8 mouse cellular contexts compared by ENCODE assay signal in the genomic region with DNA sequence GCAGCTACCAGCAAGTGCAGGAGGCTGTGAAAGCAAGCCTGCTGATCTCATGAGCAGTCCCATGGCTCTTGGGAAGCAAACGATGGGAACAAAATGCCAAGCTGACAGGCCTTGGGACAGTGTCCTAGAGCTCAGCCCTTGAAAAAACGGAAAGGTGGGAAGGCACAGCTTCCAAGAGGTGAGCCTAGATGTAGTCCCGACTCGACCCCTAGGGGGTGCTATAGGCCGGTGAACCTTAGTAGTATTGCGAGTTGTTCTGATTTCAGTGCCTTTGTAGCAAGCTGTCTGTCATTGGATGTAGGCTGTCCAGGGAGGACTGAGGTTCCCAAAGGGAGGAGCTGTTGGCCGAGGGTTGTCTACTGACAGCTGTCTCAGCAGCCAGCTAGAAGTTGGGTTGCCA. TPM values are rescaled to one million over a fixed set of nuclear protein-coding genes. Genes with fewer than 3 reads are reported as not detected.
DNase-seq lines count a peak whose midpoint lies in the region; ATAC-seq lines count a peak whose summit lies in the region.

No protein-coding gene starts in this region.

- H3K4me2 ChIP-seq in forebrain, embryonic 11.5 days (ENCODE audit: low read depth, low read length, severe bottlenecking): no peak overlapping the region
- H3K4me2 ChIP-seq in forebrain, embryonic 12.5 days: no peak overlapping the region

- H3K36me3 ChIP-seq in forebrain, embryonic 11.5 days (ENCODE audit: control insufficient read depth, insufficient read depth, low read length): no peaks in the 10 kb centered on the region
- no peaks in the 10 kb centered on the region for H3K36me3 ChIP-seq in forebrain, embryonic 12.5 days (replicated peaks)

- ATAC-seq in forebrain, embryonic 11.5 days (replicated peaks; ENCODE audit: low FRiP score): peak; percentile 30; the same call in 1 of the 2 replicates
- no peak for ATAC-seq in forebrain, embryonic 12.5 days (ENCODE audit: low FRiP score)
- peak; percentile 83 for ATAC-seq in megakaryocyte-erythroid progenitor cell, adult 5-6 weeks (replicated peaks; ENCODE audit: low FRiP score, low TSS enrichment, poor library complexity, severe bottlenecking)

- peak; percentile 84 for DNase-seq in forebrain, embryonic 11.5 days (ENCODE audit: low spot score)
- DNase-seq in adrenal gland, postnatal 14 days: peak; percentile 85
- DNase-seq in embryo, embryonic 9.5 days (ENCODE audit: extremely low spot score): peak; percentile 68
- DNase-seq in heart, postnatal 10 days: peak; percentile 66 to 84
- peak; percentile 89 to 97 for DNase-seq in layer of hippocampus, postnatal 25 days (ENCODE audit: extremely low spot score in 1 of 2, low spot score in 1 of 2)
- peak; percentile 46 to 80 for DNase-seq in spleen, postnatal 4 days (ENCODE audit: low spot score in 2 of 2)

- no peaks in the 10 kb centered on the region for H3K27me3 ChIP-seq in forebrain, embryonic 11.5 days (ENCODE audit: control insufficient read depth, insufficient read depth, low read length)
- no peaks in the 10 kb centered on the region for H3K27me3 ChIP-seq in forebrain, embryonic 12.5 days

- no peaks in the 10 kb centered on the region for H3K4me1 ChIP-seq in forebrain, embryonic 11.5 days (replicated peaks; ENCODE audit: control insufficient read depth, insufficient read depth, low read length)
- peaks cover 8% of the 10 kb centered on the region for H3K4me1 ChIP-seq in forebrain, embryonic 12.5 days

- no peak overlapping the region for H3K4me3 ChIP-seq in forebrain, embryonic 11.5 days (ENCODE audit: low read depth, low read length)
- no peak overlapping the region for H3K4me3 ChIP-seq in forebrain, embryonic 12.5 days (replicated peaks)

- WGBS in forebrain, embryonic 11.5 days: 12% methylated on average over 7 of the region's 7 CpGs
- whole genome bisulfite sequencing in forebrain, embryonic 12.5 days: 16% methylated on average over 7 of the region's 7 CpGs

- H3K27ac ChIP-seq in forebrain, embryonic 11.5 days (ENCODE audit: low read depth, low read length): no peak overlapping the region
- no peak overlapping the region for H3K27ac ChIP-seq in forebrain, embryonic 12.5 days

- intact Hi-C loops in heart, postnatal 10 days (cut with DNase I): no loop called here

- no peaks in the 10 kb centered on the region for H3K9me3 ChIP-seq in forebrain, embryonic 11.5 days (ENCODE audit: control insufficient read depth, low read length)
- H3K9me3 ChIP-seq in forebrain, embryonic 12.5 days: no peaks in the 10 kb centered on the region

- H3K9ac ChIP-seq in forebrain, embryonic 11.5 days (ENCODE audit: low read length): no peak overlapping the region
- H3K9ac ChIP-seq in forebrain, embryonic 12.5 days: no peak overlapping the region

RNA-seq across cellular contexts. Expression of gene Cacng5, which starts 49.7 kb away (rescaled TPM):
- 0.69 and 1.1 TPM in 2 replicates for polyA plus RNA-seq in forebrain, embryonic 11.5 days (2014; fragmentation: Nextera tagmentation; extraction: Ambion mirVana)
- 1.0 and 1.3 TPM in 2 replicates for polyA plus RNA-seq in forebrain, embryonic 12.5 days (2016; fragmentation: Nextera tagmentation; extraction: Ambion mirVana)
- total RNA-seq in adrenal gland, postnatal 14 days (2021): 0.33 and 0.60 TPM in 2 replicates
- under 1 TPM; 0.12 to 0.14 TPM for total RNA-seq in heart, postnatal 10 days (2021)
- total RNA-seq in layer of hippocampus, postnatal 25 days (2021): 10 to 100 TPM; 15.1 to 15.5 TPM
- total RNA-seq in megakaryocyte-erythroid progenitor cell, adult 5-6 weeks (2014; fragmentation: Nextera tagmentation): not detected in 2 replicates
- not detected in 2 replicates for total RNA-seq in megakaryocyte-erythroid progenitor cell, adult 5-6 weeks (2017)

Comparison
In these comparisons a context has a peak if more than half of its experiments do, and no peak if none do; other contexts are left out.
1. RNA of gene Cacng5, which starts 49.7 kb away (total RNA-seq): 15.1 to 15.5 TPM in layer of hippocampus, postnatal 25 days; 0.33 to 0.60 TPM in adrenal gland, postnatal 14 days, 0.12 to 0.14 TPM in heart, postnatal 10 days and not detected in megakaryocyte-erythroid progenitor cell, adult 5-6 weeks; every median in the first group is over 10 times any median in the second.
2. Peak in every context shown above with its lines, with median percentiles within 50 percentile points of each other: DNase-seq.